Mouse (Mus musculus) embryonic fibroblast, embryonic 13.5 days (primary cell): ENCODE measurements at regions not wholly inside any gene's neighbourhood (a gene's known extent, or its start where the extent isn't known, plus 50 kb on each side); places are given as distances from the start of the nearest gene placed in this dataset.

Experiments
- CTCF ChIP-seq: IDR thresholded peaks from 2 replicates; pipeline ENCODE4 v1.5.1; 2011; ENCODE audit warnings: mild to moderate bottlenecking, control low read depth, low read length, moderate library complexity, borderline replicate concordance; ENCODE audit not compliant: insufficient read depth
- POLR2A ChIP-seq: IDR thresholded peaks from 2 replicates; pipeline ENCODE4 v1.6.1; 2011; ENCODE audit warnings: low read depth, mild to moderate bottlenecking, control low read depth, low read length, moderate library complexity

DNA sequence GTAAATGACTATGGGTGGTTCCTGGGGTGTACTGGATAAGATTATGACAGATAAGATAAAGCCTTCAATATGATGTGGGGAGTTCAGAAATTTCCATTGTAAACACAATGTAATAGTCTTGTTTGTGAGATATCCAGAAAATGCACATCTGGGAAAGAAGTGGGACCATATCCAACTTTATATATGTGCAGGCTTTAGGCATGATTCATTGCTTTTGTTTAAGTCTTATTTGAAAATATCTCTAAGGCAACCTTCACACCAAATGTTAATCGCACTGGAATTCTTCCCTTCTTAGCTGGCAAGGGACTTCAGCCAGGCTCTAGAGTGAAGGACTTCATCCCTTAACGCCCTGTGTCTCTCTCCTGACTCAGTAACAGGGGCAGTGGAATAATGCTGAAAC, 250.3 kb downstream of the Hs3st3b1 start:
- TF ChIP-seq CTCF (no peak), POLR2A (no peak)
